Mouse (Mus musculus) layer of hippocampus, postnatal 36 days (tissue): ENCODE measurements at regions not wholly inside any gene's neighbourhood (a gene's known extent, or its start where the extent isn't known, plus 50 kb on each side); places are given as distances from the start of the nearest gene placed in this dataset.
A peak's percentile ranks its signal among the peaks of the same experiment; 100 is the strongest.

Source experiments
- DNase-seq, 2 experiments: peaks; one replicate each; pipeline ENCODE4 v3.0.0; 2022

GRCm38 (mm10) chr11:45670156-45670830, 181.6 kb upstream of the Clint1 start:
- DNase-seq, result no peak

DNA sequence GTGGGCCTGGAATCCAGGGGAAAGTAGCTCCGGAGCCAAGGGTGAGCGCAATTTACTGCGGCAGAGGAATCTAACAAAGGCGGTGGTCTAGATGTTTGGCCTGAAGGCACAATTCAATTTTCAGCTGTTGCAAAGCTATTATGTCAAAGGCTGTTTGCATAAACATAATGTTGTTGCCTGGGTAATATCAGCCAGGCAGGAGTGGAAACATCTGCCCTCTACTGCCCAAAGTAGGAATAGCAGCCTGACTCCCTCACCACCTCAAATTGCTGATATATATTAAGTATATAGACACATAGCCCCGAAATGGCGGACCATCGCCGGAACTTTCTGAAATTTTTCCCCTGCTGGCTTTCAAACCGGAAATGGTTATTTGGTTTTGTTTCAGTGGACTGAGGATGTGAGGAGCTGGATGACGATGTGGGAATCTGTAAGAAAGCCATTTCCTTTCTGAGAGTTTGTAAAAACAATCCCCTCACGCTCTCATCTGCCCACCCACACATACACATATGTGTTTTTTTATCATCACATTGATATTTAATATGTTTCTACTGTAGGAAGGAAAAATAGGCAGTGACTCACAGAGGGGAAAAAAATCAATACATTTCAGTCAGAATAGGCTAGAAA, 173.1 kb upstream of the Clint1 start:
- peak; percentile 60 to 73 for DNase-seq

DNA sequence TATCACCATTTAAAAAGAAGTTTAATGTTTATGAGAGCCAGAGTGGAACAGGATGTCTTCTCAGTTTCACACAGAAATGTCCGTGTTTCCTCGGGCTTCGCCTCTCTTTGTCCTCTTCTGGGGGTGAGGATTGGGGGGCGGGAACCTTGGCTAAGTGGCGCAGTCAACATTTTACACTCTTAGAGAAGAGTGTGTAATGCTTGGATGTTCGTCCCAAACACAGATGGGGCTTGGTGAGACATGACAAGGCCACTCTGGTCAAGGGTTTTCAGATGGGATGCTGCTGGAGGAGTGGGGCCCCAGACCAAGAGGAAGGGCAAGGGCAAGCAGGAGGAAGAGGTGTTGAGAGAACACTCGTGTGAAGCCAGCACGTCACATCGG, 172.6 kb upstream of the Clint1 start:
- no peak for DNase-seq

- DNase-seq, result no peak
These were observed 166.3 kb upstream of the Clint1 start for GRCm38 (mm10) chr11:45685571-45685970.

- DNase-seq, result no peak
These were observed 158.6 kb upstream of the Clint1 start for GRCm38 (mm10) chr11:45693206-45693605.

DNA sequence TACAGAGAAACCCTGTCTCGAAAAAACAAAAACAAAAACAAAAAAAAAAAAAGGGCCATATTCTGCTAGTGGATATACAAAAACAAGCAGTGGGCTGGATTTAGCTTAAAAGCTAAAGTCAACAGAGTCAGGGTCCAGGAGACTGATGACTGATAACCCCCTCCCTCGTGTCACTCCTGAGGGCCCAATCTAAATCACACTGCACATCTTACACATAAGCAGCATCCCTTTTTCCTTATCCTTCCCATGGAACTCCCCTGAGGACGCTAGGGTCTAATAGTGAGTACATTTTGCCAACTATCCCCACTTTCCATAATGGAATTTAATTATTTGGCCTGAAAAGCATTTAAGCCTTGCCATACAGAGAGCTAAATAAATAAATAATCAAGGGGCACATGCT, 150.3 kb upstream of the Clint1 start:
- DNase-seq, result no peak

DNA sequence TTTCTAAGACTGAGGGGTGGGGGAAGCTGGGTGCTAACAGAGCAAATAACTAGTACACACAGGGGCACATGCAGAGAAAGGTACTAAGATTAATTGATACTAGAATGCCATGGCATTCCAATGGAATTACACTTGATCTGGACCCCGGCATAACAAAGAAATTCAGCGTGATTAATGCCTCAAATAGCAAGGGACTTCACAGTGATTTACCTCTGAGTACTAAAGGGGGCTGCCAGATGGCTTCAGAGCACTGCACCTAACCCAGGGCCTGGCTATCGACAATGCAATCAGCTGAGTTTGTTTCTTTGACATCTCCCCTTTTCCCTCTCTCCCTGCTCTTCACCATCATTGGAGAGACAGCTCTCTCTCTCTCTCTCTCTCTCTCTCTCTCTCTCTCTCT, 148.9 kb upstream of the Clint1 start:
- DNase-seq, result no peak

DNA sequence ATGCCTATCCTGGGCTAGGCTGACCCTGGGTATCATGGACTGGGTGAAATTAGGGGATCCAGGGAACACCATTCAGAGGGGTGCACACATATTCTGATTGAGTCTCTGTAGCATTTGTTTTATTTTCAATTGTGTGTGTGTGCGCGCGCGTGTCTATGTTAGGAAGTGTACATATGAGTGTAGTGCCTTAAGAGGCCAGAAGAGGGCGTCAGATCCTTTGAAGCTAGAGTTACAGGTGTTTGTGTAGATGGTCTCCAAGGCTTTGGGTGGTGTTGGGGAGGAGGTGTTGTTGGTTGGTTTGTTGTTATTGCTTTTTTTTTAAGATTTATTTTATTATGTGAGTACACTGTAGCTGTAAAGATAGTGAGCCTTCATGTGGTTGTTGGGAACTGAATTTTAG, 147.4 kb upstream of the Clint1 start:
- no peak for DNase-seq

DNA sequence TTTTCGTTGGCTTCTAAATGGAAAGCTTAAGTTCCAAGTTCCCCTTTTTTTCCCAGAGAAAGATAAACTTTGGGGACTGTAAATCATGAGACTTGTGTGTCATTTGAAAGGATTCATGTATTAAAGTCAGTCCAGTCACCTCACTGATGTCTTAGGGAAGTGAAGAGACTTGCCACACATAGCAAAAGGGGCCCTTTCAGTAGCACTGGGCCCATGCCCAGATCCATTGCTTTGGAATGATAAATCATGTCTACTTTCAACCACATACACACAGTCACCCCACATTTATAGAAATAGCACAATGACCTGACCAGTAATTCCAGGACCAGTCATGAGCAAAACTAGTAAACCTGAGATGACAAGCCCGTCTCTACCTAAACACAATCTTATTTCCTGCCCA, 133.2 kb upstream of the Clint1 start:
- DNase-seq, result no peak

DNA sequence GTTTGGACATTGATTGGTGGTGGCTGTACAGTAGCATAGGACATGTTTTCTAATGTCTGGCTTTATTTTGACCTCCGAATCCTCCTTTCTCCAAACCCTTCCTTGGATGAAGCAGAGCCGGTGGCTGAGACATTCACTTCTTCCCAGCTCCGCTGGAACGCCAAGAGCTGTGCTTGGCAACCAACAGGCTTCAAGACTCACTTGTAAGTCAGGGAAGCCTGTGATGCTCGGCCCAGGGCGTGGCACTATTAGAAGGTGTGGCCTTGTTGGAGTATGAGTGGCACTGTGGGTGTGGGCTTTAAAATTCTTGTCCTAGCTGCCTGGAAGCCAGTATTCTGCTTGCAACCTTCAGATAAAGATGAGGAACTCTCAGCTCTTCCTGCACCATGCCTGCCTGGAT, 132.0 kb upstream of the Clint1 start:
- no peak for DNase-seq

DNA sequence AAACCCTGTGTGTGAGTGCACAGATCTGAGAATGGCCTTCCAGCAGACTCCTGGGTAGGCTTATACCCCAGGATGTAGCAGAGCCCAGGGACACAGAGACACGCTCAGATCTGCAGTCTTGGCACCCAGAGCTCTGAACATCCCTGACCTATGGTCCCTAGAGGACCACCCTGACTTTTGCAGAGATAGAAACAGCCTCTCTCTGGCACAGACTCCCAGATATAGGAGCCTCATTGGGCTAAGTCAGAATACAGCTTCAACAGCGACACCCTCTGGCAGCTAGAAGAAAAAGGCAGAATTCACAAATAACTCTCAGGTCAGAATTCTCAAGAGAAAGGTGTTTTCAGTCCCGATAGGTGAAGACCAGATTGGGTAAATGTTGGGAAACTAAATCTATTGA, 115.3 kb upstream of the Clint1 start:
- DNase-seq, result no peak

DNA sequence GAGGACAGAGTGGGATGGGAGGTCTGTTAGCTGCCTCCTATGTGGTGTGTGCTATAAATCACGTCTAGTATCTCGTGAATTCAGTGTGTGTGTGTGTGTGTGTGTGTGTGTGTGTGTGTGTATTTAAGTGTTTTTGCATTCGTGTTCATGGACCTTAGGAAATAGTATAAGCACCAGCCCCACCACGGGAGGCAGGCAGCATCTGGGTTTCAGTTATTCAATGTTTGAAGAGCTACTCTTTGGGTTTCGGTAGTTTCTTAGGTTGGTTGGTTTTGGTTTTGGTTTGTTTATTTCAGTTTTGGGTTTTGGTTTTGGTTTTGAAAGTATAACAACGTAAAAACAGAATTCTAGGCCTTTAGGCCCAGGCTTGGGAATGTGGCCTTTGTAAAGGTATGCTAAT, 113.5 kb upstream of the Clint1 start:
- no peak for DNase-seq

- no peak for DNase-seq
These were observed 105.9 kb upstream of the Clint1 start for GRCm38 (mm10) chr11:45745941-45746340.

GRCm38 (mm10) chr11:45750249-45750648, 101.6 kb upstream of the Clint1 start:
- no peak for DNase-seq

DNA sequence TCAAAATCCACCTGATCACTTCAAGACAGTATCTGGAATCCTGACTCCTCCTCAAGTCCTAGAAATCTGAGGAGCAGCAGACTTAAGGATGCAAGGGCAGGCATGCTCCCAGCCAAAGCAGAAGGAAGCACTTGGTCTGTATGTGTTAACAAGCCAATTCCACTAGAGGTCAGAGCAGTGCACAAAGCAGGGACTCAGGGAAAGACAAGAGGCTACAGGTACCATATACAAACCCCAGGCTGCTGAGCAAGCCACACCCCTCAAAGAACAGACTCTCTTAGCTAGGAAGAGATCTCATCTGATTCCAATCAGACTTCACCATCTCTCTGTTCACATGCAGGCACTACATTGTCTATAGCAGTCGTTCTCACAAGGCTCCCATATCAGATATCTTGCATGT, 99.6 kb upstream of the Clint1 start:
- peak in 1 of 2 experiments; percentile 18 for DNase-seq

DNA sequence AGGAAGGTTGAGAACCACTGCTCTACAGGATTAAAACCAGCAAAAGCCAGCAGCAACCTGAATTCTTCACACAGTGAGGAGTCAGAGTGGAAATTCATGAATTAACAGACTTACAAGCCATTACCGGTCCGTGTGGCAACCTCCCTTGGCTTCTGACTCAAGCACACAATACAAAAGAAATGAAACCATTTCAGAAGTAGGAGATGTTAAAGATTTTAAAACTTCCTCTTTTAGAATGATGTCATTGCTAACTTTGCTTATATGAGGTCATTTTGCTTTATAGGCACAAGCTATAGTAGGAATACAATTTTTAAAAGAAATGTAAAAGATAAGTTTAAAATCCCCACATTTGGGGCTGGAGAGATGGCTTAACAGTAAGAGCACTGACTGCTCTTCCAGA, 99.1 kb upstream of the Clint1 start:
- DNase-seq, result no peak

GRCm38 (mm10) chr11:45767081-45767480, 84.8 kb upstream of the Clint1 start:
- DNase-seq, result no peak

DNA sequence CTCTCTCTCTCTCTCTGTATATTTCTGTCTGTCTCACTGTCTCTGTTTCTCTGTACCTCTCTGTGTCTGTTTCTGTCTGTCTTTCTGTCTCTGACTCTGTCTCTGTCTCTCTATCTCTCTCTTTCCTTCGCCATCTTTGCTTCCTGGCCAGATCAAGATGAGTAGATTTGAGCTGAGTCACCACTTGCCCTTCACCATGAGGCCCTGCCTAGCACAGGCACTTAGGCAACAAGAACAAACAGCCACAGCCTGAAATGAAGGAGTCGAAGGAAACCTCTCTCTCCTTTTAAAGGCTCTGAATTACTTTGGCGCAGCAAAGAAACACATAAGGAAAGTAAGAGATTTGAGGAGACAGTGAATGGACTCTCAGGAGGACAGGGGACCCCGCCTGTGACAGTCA, 69.4 kb upstream of the Clint1 start:
- no peak for DNase-seq

DNA sequence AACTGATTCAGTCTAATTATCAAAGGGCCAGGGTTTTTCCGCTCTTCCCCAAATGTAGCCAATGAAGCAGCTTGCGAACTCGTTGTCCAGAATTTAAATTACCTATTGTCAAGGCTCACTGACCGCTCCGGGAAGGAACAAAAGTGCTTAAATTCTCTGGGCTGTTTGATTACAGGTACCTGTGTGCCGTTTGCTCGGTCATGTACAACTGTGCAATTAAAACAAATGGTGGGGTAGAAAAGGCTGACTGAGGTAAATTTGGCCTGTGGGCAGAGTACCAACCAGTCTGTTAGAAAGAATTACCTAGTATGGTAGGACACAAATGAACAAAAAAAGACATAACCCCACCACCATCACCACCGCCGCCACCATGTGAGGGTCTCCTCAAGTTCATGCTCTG, 66.0 kb upstream of the Clint1 start:
- no peak for DNase-seq

DNA sequence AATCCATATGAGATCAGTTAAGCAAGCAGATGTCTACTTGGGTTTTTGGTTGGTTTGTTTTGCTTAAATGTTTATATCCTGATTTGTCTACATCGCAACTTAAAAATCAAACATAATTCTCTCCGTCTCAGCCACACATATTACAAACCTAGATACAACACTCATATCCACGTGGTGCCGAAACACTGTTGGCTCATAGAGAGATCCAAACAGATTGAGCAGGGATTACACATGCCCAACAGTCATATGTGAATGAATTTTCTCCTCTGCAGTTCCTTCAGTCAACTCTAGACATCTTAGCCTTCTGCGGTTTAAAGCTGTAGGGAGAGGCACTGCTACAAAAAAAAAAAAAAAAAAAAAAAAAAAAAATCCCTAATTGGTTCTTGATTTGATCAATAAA, 64.4 kb upstream of the Clint1 start:
- no peak for DNase-seq

GRCm38 (mm10) chr11:45789886-45790285, 62.0 kb upstream of the Clint1 start:
- DNase-seq, result no peak

DNA sequence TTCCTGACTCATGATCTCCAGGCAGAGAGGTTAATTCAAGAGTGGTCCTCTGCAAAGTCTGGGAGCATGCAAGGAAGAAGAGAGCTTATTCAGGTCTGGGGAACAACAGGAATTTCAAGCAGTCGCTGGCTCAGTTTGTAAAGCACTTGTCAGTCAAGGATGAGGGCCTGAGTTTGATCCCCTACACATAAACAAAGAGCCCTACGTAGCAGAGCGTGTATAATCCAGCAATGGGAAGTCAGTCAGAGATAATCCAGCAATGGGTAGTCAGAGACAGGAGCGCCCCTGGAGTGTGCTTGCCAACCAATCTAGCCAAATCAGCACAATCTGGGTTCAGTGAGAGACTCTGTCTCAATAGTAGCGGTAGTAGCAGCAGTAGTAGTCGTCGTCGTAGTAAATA, 61.3 kb upstream of the Clint1 start:
- no peak for DNase-seq

DNA sequence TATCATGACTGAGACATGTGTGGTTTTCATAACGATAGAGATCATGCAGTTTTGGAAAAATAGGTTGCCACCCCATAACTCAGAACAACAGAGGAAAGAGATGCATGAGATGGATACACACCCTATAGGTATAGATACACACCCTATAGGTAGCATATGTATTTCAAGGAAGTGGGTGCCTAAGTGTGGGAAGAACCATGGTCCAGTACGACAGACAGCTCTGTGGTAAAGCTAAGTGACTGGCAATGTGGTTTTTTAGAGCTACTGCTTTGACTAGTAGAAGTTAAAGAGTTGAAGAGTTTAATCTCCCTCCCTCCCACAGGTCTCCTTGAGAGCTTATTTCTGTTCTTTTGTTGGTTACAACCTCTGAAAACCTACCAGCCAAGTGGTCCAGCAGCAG, 60.2 kb upstream of the Clint1 start:
- DNase-seq, result no peak

DNA sequence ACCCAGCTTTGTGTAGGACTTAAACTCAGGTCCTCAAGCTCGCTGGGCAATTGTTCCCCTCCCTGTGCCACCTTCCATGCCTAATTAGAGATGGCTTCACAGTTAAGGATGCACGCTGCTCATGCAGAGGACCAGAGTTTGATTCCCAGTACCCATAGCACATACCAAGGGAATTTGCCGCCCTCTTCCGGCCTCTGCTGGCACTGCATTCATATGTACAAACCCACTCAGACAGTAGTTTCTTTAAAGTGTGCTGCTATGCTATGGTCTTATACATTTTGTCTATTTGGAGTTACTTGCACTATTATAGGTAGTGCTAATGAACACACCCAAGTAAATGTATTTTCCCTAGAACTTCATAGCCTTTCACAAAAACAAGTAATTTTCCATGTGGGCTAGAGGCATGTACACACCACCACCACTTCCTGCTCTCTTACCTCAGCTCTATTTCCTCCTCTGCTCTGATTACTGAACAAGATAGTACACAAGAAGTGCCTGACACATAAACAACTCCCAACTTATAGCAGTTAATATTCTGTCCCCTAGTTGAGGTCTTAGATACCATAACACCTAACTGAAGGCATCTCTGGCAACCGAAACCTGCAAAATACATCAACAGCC, 57.4 kb upstream of the Clint1 start:
- no peak for DNase-seq
